Mouse (Mus musculus): ENCODE results near the gene Mctp1.

GRCm38 (mm10) chr13:76567448-76567847 lies 183.1 kb downstream of the Mctp1 start:
- TF ChIP-seq CTCF (IDR thresholded peaks at IDR 0.05; ENCODE audit: control insufficient read depth, insufficient read depth, insufficient replicate concordance, low read depth, low read length) (no peak), POLR2A (IDR thresholded peaks at IDR 0.05; ENCODE audit: control insufficient read depth, low read depth, low read length) (no peak)
